Mouse (Mus musculus): ENCODE results near the gene 6330409D20Rik.

The 6330409D20Rik gene

DNA sequence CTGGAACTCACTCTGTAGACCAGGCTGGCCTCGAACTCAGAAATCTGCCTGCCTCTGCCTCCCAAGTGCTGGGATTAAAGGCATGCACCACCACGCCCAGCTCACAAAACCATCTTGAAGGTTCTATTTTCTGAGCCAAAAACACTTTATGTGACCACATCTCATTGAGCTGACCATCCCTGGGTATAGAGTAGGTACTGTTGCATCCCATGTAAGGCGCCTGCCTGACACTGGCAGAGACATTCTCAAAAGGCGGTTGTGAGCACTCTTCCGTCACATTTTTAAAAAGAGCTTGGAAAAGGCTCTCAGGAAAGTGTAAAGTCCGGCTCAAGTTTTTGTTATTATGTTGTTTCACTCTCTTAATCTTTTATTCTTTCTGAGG lies 15.8 kb upstream of the 6330409D20Rik start:
- no peak for DNase-seq

DNA sequence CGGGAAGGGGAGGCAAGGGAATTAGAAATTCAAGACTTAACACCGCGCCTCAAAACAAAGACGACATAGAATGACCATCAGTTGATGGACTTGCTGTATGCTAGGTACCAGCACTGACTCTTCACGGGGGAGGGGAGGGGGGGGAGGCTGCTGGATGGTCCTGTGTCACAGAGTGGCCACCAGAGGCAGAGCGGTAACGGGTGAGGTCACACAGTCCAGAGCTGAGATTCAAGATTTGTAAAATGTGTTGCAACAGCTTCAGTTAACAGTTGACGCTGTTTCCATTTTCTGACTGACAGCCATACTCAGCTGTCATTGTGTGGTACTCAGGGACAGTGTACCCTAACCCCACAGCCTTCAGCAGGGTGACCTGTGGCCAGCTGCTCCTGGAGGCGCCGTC lies 11.4 kb upstream of the 6330409D20Rik start:
- no peak for DNase-seq

DNA sequence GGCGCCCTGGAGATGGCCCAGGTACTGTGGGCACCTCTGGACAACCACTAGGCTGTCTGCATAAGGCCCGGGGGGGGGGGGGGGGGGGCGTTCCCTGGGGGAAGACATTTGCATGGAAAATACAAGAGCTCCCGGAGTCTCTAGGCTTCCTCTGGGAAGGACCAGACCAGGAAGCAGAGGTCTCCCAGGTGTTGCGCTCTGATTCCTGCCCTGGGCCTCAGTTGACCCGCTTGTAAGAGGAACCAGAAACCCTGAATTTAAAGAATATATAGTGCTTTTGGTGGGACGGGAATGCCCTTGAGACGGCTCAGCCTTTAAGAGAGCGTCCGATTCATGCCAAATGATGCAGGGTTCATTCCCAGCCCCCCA lies 10.8 kb upstream of the 6330409D20Rik start:
- DNase-seq, result no peak

DNA sequence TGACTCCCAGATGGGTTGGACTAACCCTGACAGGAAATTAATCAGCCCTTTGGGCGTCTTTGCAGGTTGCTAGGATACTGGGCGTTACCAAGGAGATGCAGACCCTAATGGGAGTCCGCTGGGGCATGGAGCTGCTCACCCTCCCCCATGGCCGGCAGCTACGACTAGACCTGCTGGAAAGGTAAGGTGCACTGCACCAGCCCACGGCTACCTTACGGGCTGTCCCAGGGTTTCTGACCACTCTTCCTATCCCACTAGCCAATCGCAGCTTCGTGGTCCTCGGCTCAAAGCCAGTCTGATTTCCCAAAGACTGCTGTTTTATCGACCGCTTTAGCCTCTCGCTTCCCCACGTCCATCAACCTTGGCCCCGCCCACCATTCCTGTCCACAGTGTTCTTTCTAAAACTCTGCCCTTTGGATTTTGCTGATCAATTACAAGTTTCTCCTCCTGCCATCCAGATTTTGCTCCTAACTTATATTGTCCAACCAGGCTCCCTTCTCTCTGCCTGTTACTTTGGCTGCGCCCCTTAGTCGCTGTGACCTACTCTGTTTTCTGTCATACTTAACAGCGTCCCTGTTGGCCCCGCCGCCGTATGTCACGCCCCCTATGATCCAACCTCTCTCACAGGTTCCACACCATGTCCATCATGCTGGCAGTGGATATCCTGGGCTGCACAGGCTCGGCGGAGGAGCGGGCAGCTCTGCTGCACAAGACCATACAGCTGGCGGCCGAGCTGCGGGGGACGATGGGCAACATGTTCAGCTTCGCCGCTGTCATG lies 10.3 kb upstream of the 6330409D20Rik start:
- DNase-seq, result peak in 1 of 2 experiments; percentile 52

DNA sequence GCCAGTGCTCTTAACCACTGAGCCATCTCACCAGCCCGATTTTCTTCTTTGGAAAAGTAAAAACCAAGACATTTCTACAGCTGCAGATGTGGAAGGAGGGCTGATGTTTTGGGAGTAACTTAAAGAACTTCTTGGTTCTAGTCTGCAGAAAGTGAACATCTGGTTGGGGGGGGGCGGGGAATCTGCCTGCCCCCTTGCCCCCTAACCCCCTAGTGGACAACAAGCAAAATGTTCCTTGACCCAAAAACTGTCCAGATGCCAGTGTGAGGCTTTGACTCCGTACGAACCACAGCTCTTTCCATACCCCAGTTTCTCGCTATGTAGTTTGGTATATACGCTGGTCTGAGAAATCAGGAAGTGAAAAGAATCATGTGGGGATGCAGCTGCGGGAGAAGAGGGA lies 9.4 kb upstream of the 6330409D20Rik start:
- no peak for DNase-seq

DNA sequence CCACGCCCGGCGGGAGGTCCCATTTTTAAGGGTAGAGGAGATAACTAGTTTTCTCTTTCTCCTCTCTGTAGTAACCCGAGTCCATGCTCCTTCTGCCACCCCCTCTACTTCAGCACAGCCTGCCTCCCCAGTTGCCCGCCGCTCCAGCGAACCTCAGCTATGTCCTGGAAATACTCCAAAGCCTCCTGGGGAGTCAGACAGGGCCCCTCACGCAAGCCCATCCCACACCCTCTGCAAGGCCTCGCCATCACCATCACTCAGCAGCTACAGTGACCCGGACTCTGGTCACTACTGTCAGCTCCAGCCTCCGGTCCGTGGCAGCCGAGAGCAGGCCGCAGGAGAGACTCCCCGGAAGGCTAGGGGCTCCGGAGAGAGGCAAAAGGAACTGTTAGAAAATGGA lies 8.3 kb upstream of the 6330409D20Rik start:
- DNase-seq, result no peak

DNA sequence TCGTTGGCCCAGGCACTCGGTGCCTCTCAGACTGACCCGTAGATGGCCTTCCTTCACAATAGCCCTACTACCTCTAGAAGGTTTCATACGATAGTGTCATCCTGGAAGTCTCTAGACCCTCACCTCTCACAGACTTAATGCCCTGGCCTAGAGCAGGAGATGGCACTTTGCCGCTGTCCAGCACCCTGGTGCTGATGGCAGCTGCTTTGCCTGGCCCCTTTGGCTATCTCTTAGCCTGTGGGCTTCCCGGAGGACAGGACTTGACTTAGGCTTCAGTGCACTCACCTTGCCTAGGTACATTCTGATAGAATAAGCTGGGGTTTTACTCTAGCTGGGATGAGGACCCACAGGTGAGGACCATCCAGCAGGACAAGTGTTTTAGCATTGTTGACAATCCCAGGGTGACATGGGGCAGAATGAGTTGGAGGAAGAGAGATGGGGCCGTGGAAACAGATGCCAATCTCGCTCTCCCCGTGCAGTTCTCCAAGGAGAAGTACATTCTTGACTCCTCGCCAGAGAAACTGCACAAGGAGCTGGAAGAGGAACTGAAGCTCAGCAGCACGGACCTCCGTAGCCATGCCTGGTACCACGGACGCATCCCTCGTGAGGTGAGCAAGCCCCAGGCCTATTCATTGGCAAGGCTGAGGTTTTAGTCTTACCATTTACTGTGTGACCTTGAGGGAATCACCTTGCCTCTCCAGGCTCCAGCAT lies 3.6 kb upstream of the 6330409D20Rik start:
- DNase-seq, result no peak

DNA sequence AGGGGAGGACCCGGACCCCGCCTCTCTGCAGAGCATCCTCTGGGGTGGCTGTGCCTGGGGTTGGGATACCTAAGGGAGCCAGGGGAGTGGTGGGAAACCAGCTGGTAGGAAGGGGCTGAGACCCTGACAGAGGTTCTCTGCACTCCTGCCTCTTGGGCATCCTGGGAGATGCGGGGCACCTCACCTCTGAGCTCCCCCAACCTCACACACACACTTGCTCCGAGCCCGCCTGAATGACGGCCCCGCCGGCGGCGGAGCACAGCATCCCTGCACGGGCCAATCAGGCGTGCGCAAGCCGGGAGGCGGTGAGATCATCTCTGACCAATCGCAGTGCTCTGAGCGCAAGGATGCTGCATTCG lies 1.3 kb upstream of the 6330409D20Rik start:
- DNase-seq, result peak; percentile 91 to 92

DNA sequence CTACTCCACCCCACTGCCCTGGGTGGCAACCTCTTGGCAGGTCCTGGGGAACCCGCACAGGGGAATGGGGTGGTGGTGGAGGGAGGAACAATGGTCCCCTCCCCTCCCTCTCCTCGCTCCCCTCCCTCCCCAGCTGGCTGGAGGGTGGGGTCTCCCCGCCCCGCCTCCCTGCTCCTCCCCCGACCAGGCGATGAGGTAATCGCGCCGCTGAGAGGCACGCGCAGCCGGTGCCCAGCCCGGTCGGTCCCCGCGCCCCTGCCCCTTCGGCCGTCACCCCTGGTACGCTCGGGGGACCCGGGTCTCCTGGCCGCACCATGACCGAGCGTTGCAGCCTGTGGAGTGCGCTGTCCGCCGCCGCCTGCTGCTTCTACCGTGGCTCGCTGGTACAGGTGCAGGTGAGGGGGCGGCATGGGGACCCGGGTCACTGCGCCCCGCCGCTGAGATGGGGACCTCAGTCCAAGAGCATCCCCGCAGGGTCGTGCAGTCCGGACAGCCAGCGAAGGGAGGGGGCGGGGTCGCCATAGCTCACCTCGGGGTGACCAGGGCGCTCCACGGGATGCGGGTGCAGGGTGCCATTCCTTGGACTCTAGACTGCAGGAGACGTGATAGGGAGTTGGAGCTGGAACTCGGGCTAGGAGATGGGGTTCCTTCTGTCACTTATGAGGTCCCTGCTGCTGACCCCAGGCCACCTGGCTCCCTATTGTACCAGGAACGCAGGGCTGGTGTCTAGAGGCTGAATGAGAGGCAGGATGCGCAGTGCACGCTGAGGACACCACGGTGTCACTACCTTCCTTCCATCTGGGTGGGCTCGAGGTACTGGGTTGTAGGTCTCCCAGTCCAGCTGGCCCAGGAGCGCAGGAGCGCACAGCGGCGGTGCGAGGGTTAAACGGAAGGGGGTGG lies 707 bp upstream of the 6330409D20Rik start:
- peak; percentile 81 to 83 for DNase-seq

DNA sequence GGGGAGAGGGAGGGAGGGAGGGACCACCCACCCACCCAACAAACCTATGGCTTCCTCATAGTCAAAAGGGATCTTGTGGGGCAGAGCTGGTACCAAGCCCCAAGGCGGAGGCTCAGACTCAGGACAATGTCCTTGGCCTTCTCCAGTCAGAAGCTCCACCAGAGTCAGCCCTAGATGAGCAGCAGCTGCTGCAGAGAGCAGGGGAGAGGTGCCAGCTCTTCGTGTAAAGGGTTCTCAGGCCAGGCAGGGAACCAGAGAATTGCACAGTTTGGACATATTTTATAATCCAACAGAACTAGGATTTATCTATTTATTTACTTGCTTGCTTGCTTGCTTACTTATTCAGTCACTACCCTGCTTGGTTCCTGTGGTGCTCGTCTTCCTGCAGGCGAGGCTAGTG lies 1.5 kb downstream of the 6330409D20Rik start:
- no peak for DNase-seq

DNA sequence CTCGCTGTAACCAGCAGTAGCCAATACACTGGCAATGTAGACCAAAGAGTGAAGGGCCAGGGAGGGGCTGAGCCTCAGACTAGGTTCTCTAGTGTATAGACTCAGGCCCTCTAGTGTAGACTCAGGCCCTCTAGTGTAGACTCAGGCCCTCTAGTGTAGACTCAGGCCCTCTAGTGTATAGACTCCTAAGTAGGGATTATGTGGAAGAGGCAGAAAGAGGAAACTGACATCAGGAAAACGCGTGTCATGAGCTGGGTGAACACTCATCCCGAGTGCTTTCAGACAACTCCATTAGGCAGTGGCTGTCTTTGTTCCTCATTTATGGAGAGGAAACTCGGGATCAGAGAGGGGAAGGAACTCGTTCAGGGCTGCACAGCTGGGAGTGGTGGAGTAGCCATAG lies 3.8 kb downstream of the 6330409D20Rik start:
- no peak for DNase-seq

DNA sequence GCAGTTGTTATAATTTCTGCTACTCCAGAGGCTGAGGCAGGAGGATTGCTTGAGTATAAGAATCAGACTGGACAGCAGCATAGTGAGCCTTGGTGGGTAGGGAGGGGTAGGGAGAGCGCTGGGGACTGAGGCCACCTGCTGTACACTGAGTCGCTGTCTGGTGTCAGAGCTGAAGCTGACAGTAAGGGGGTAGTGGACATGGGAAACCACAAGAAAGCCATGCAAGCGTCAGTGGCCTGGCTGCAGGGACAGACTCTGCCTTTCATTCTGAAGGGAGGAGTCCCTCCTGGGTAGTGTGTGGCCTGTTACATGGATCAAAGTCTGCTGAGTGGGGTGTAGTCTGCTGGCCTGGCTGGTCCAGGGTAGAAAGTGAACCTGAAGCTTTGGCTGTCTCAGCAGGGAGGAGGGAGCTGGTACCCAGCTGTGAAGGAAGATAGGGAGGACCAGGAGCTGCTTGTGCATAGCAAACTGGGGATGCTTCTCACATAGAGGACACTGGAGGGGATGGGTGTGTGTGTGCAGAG lies 4.4 kb downstream of the 6330409D20Rik start:
- DNase-seq, result no peak

DNA sequence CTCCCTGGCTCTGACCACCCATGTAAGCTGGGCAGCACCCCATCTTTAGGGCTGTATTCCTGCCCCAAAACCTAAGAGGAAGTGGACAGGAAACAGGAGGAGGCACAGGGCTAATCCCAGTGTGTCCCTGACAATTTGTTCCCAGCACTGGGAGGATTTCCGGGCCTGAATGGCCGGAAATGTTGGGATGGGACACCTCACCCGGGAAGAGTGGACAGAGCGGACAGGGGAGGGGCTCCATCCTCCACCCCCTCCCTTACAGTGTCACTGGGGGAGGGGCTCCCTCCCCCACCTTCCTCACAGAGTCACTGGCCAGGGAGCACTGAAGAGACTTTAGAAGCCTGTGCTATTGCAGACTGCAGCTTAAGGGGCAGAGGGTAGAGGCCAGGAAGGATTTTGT lies 5.9 kb downstream of the 6330409D20Rik start:
- no peak for DNase-seq

DNA sequence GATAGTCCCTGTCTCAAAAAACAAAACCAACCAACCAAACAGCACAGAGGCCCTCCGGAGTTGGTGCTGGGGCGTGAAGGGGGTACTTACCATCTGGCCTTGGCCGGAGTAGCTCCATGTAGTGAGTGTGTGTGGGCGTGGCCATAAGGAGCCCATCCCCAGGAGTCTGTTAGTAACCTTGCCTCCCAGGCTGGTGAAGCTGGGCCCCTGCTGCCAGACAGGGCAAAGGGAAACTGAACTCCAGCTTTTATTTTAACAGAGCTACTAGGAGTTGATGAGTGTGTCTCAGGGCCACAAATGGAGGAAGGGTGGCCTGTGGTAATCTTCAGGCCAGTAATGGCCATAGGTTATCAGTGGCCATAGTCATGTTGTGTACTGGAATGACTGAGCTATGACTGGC lies 6.3 kb downstream of the 6330409D20Rik start:
- DNase-seq, result no peak

DNA sequence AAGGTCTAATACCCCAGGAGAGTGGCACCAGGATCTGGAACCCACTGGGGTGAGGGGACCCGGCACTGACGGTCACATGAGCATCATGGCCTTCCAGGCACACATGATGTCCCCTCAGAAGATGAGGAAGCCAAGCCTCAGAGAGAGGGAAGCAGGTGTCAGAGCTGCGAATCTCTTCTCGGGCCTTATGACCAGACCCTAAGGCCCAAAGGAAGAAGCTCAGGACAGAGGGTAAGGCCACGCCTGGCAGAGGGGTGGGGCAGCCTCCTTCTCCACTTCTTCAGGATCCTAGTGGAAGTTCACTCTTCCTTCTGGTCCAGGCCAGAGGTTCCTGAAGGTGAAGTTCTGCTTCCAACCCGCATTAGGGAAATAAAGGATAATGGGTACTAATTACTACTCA lies 8.1 kb downstream of the 6330409D20Rik start:
- DNase-seq, result no peak

DNA sequence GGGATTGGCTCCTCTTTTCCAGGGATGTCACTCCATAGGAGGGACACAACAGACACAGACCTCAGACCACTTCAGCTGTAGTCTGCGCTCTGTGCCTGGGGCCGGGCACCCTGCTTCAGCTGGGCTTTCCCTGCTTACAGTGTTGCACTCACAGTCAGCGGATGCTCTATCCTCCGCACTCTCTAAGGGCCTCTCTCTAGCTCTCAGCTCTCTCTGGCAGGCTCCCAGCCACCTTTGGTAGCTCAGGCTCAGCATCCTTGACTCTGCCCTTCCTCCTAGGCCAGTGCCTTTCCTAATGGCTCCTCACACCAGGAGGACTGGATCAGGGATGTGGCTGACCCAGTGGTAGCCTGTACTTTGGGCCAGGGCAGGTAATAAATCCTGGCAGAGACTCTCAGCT lies 8.9 kb downstream of the 6330409D20Rik start:
- DNase-seq, result no peak

DNA sequence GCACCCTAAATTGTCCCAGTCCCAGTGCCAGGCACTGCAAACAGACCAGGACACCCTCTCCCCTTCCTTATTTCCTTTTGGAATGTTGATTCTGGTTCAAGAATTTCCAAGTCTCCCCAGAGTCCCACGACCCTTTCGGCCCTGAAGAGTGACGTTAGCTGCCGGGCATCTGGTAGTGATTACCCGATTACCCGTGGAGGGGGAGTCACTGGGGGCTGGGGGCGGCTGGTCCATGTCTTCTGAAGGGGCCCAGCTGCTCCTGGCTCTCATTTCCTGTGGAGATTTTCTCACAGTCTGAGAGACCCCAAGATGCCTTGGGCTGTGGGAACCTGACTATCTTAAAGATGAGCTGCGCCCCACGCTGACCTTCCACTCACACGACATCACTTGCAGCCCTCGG lies 10.0 kb downstream of the 6330409D20Rik start:
- DNase-seq, result no peak

DNA sequence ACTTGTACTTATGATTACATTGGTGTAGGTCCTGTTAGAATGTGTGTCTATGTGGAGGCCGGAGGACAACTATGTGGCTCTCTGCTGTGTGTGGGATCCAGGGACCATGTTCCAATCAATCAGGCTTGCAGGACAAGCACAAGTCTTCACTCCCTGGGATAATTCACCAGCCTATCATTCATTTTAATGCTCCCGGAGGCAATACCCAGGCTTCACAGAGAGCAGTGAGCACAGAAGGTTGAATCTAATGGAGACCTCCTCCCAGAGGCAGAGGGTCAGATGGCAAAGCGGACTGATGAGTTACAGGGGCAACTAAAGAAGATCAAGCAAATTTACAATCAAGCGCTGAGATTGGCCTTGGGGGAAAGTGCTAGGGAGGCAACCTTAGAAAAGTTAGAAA lies 11.3 kb downstream of the 6330409D20Rik start:
- no peak for DNase-seq

DNA sequence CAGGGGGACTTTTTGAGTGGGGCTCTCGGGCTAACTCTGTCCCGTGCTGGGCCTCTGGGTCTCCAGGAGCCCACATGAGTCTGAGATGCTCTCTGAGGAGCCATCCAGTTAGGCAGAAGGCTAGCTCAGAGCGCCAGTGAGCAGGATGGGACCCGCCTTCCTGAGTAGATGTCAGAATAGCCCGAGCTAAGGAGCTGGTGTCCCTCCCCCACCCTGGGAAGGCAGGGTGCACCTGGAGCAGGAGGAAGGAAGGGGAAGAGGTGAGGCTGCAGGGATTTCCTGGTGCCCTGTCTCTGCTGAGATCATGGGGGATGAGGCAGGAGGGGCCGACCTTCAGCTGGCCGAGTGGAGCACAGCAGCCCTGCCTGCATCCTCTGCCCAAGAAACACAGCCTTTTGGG lies 12.4 kb downstream of the 6330409D20Rik start:
- no peak for DNase-seq

DNA sequence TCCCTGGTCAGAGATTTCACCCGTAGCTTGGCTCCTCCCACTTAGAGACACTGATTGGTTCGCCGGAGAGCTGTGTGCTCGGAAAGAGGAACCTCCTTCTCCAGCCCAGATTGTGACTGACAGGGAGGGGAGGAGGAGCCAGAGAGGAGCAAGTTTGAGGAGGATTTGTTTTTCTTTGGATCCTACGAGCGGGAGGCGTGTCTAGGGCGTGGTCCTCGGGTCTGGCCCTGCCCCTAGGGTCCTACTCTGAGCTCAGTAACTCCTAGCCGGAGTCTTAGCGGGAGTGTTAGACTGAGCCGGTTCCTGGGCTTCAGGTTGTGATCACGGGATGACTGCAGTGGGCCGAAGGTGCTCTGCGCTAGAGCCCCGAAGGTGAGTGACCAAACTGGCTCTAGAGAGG lies 13.4 kb downstream of the 6330409D20Rik start:
- peak; percentile 84 to 88 for DNase-seq

DNA sequence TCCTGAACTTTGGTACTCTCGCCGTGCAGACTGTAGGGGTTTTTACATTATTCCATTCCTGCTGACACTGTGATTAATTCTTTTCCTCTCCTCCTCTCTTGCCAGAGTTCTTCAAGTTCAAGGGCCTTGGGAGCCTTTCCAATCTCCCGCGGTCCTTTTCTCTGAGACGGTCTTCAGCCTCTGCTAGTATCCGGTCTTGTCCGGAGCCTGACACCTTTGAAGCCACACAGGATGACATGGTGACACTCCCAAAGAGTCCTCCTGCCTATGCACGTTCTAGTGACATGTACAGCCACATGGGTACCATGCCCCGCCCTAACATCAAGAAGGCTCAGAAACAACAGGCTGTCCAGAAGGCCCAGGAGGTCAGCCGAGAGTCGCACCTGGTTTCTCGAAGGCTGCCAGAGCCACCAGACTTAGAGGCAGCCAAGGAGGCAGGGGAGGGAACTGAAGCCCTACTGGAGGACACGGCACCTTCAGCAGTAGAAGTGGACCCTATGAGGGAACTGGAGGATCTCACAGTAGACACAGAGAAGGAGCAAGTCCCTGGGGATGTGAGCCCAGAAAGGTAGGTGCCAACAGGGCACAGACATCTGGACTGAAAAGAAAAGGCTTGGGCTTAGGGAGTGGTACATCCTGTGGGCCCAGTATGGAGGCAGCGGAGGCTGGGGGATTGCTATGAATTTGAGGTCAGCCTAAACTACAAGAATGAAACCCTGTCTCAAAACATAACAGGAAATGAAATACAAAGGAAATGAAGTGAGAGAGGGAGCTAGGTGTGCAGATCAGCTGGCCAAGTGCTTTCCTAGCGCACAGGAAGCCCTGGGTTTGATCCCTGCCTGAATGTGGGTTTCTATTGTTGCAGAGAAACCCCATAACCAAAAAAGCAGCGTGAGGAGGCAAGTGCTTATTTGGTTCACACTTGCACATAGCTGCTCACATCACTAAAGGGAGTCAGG lies 15.7 kb downstream of the 6330409D20Rik start:
- no peak for DNase-seq

DNA sequence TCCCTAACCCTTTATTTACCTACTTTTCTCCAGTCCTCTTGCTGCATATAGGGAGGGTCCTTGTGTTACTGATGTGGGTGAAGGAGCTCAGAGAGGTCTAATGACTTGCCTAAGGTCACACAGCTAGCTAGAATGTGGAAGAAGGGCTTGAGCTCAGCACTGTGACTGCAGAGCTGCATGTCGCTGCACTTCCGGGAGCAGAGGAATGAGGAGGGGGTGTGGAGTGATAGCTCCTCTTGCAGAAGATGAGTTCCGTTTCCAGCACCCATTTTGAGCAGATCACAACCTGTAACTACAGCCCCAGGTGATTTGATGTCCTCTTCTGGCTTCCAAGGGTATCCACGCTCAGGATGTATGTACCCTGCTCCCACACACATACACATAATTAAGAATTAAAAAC lies 16.7 kb downstream of the 6330409D20Rik start:
- DNase-seq, result no peak
